ENCODE assay signal across 9 mouse cellular contexts in the genomic region with DNA sequence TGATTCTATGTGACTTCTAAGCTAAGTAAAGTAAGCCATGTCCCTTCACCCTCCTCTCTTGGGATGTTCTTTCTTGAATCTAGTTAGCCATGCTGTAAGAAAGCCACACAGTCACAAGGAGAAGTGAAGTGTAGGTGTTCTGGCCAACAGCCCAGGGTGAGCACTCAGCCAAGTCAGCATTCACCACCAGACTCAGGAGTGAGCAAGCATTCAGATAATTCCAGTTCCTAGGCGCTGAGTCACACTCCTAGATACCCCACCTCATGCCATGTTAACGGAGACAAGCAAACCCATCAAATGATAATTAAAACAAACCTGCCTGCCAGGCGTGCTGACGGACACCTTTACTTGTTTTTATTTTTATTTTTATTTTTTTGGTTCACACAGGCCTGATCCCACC. TPM values are rescaled to one million over a fixed set of nuclear protein-coding genes. Genes with fewer than 3 reads are reported as not detected.
A peak's percentile ranks its signal among the peaks of the same experiment; 100 is the strongest.
DNase-seq lines count a peak whose midpoint lies in the region; ATAC-seq and TF ChIP-seq lines count a peak whose summit lies in the region.
"Had no signal": no experiment of that assay in that cellular context is flagged by ENCODE, and none has a peak within 500 bp of the region (broad histone marks: within the 10 kb centered on the region; RNA-seq: fewer than 3 reads in every experiment).

No protein-coding gene starts in this region.

- intact Hi-C loops in gastrocnemius, postnatal 14 days (cut with DNase I; ENCODE audit: low total_unique reads) = no loop called here

- H3K27me3 ChIP-seq in forebrain, embryonic 10.5 days (ENCODE audit: poor library complexity, severe bottlenecking) = no peaks in the 10 kb centered on the region
- H3K27me3 ChIP-seq in hindbrain, postnatal 0 days (ENCODE audit: insufficient read depth, low read length) = no peaks in the 10 kb centered on the region
- H3K27me3 ChIP-seq: megakaryocyte, embryonic 14.5 days had no signal

- WGBS in forebrain, embryonic 10.5 days = 96% methylated on average over 4 of the region's 4 CpGs
- WGBS in hindbrain, postnatal 0 days = 83% methylated on average over 4 of the region's 4 CpGs

- H3K4me1 ChIP-seq in cortical plate, adult 2 months (ENCODE audit: control insufficient read depth, insufficient read depth, low read length) = peaks cover 5% of the 10 kb centered on the region
- H3K4me1 ChIP-seq in forebrain, embryonic 10.5 days = no peaks in the 10 kb centered on the region
- H3K4me1 ChIP-seq in hindbrain, postnatal 0 days (ENCODE audit: insufficient read depth, low read length) = no peaks in the 10 kb centered on the region

- no peaks in the 10 kb centered on the region; the same call in 1 of the 2 replicates for H3K9me3 ChIP-seq in forebrain, embryonic 10.5 days
- H3K9me3 ChIP-seq in hindbrain, postnatal 0 days (ENCODE audit: low read length) = no peaks in the 10 kb centered on the region
- H3K9me3 ChIP-seq: megakaryocyte, embryonic 14.5 days had no signal

- peaks cover 50% of the 10 kb centered on the region for H3K36me3 ChIP-seq in forebrain, embryonic 10.5 days (replicated peaks)
- no peaks in the 10 kb centered on the region for H3K36me3 ChIP-seq in hindbrain, postnatal 0 days (ENCODE audit: insufficient read depth, low read length)

- TF ChIP-seq CTCF in cortical plate, adult 2 months (IDR thresholded peaks at IDR 0.05; ENCODE audit: extremely low read depth, insufficient read depth, low read length) = no peak
- TF ChIP-seq CTCF in hindbrain, postnatal 0 days (IDR thresholded peaks at IDR 0.05; ENCODE audit: low read depth) = no peak

- DNase-seq in layer of hippocampus, adult 11-12 months (ENCODE audit: low spot score) = peak; percentile 72
- DNase-seq in layer of hippocampus, postnatal 10 days (ENCODE audit: low spot score in 2 of 2) = no peak
- DNase-seq in layer of hippocampus, adult 8-10 months (ENCODE audit: low spot score in 2 of 2) = peak; percentile 67 to 74
- DNase-seq in gastrocnemius, postnatal 14 days = no peak
- no peak for DNase-seq in forebrain, embryonic 10.5 days (ENCODE audit: extremely low spot score, low spot score)
- DNase-seq in hindbrain, postnatal 0 days (ENCODE audit: low spot score) = no peak

- ATAC-seq in megakaryocyte-erythroid progenitor cell, adult 5-6 weeks (replicated peaks; ENCODE audit: low FRiP score, low TSS enrichment, poor library complexity, severe bottlenecking) = peak; percentile 88
- ATAC-seq in hindbrain, postnatal 0 days = no peak

- TF ChIP-seq POLR2A in cortical plate, adult 2 months (IDR thresholded peaks at IDR 0.05; ENCODE audit: extremely low read depth, insufficient read depth, low read length) = no peak

- H3K9ac ChIP-seq in hindbrain, postnatal 0 days (replicated peaks; ENCODE audit: low read length) = no peak overlapping the region

- no peak overlapping the region for H3K4me3 ChIP-seq in cortical plate, adult 2 months (ENCODE audit: insufficient read depth, low read length)
- H3K4me3 ChIP-seq in forebrain, embryonic 10.5 days = no peak overlapping the region
- no peak overlapping the region for H3K4me3 ChIP-seq in hindbrain, postnatal 0 days (ENCODE audit: low read length)
- H3K4me3 ChIP-seq: megakaryocyte, embryonic 14.5 days had no signal

- peak overlapping the region; percentile 36; the same call in 1 of the 2 replicates for H3K27ac ChIP-seq in cortical plate, adult 2 months (ENCODE audit: insufficient read depth, low read length)
- no peak overlapping the region for H3K27ac ChIP-seq in forebrain, embryonic 10.5 days
- no peak overlapping the region for H3K27ac ChIP-seq in hindbrain, postnatal 0 days

- H3K4me2 ChIP-seq in hindbrain, postnatal 0 days (ENCODE audit: low read depth, low read length) = no peak overlapping the region

RNA-seq across cellular contexts. Expression of a gene that starts 47.1 kb away (rescaled TPM):
- 10 to 100 TPM; 21.4 to 23.6 TPM for total RNA-seq in layer of hippocampus, postnatal 10 days (2021)
- 69.6 and 74.6 TPM in 2 replicates for polyA plus RNA-seq in cortical plate, adult 2 months (2012; rRNA removed)
- 10 to 100 TPM; 37.5 to 52.2 (median 41.4) TPM for total RNA-seq in layer of hippocampus, adult 8-10 months (2022)
- total RNA-seq in megakaryocyte-erythroid progenitor cell, adult 5-6 weeks (2014; fragmentation: Nextera tagmentation) = 14.6 and 24.8 TPM in 2 replicates
- total RNA-seq in megakaryocyte-erythroid progenitor cell, adult 5-6 weeks (2017) = 8.8 and 11.7 TPM in 2 replicates
- total RNA-seq in gastrocnemius, postnatal 14 days (2021) = 10 to 100 TPM; 16.4 to 16.7 TPM
- polyA plus RNA-seq in forebrain, embryonic 10.5 days (2016; fragmentation: Nextera tagmentation; extraction: Ambion mirVana) = 35.5 and 37.1 TPM in 2 replicates
- 16.7 and 17.7 TPM in 2 replicates for total RNA-seq in hindbrain, postnatal 0 days (2014; rRNA removed)
- 10.7 and 12.1 TPM in 2 replicates for polyA plus RNA-seq in hindbrain, postnatal 0 days (2015; fragmentation: Nextera tagmentation; extraction: Ambion mirVana)

Comparison
In these comparisons a context has a peak if more than half of its experiments do, and no peak if none do; other contexts are left out.
1. DNase-seq: peak in layer of hippocampus, adult 11-12 months (single experiment) and layer of hippocampus, adult 8-10 months (2 of 2); none in layer of hippocampus, postnatal 10 days (0 of 2), gastrocnemius, postnatal 14 days (single experiment), forebrain, embryonic 10.5 days (single experiment) and hindbrain, postnatal 0 days (single experiment).